Mouse (Mus musculus) telencephalon, adult 2 months (tissue): ENCODE results near the gene Gm21627.
"Not testable (repeated sequence)": the region's sequence is repeated elsewhere in the genome, so short reads cannot be mapped to it uniquely, and the experiment has no call there.

Experiments
- DNase-seq: peaks from one replicate; pipeline ENCODE4 v3.0.0-alpha.2; 2011; ENCODE audit warnings: low read depth, low spot score

Gene Gm21627

DNA sequence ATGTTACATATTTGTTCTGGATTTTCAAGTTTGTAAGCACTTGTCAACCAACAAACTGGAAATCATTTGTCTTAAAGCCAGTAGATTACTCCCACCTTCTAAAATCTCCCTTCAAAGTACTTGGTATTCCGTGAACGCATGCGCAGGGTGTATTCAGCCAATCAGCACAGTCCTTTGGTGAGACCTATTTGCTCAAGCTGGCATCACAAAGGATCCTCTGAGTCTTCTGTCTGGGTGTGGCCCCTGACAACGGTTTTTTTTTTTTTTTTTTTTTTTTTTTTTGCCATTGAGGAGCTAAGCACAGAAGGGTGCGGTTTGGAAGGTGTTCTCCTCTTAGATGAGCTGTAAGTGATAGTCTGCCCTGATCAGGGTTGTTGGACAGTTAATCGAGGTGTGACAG, at the start of gene Gm21627:
Gm21627 (plus strand) TSS at position 301 of the 400 bp plus-strand sequence.
- not testable (repeated sequence) for DNase-seq
